Mouse (Mus musculus): ENCODE results near the gene Fras1. TPM values are rescaled to one million over a fixed set of nuclear protein-coding genes. Genes with fewer than 3 reads are reported as not detected.

Gene Fras1
- polyA plus RNA-seq, 1 experiment from 2014 or later, result 18.7 TPM

- H3K4me3 ChIP-seq (ENCODE audit: low read depth, low read length), result no peak overlapping the region
- no peaks in the 10 kb centered on the region for H3K4me1 ChIP-seq (replicated peaks; ENCODE audit: control insufficient read depth, insufficient read depth, low read length)
- no peaks in the 10 kb centered on the region for H3K9me3 ChIP-seq (ENCODE audit: control insufficient read depth, low read length)
- H3K4me2 ChIP-seq (ENCODE audit: low read depth, low read length, severe bottlenecking), result no peak overlapping the region
- WGBS, result 78% methylated on average over 3 of the region's 3 CpGs
- no peak overlapping the region for H3K27ac ChIP-seq (ENCODE audit: low read depth, low read length)
- H3K9ac ChIP-seq (ENCODE audit: low read length), result no peak overlapping the region
- no peaks in the 10 kb centered on the region for H3K27me3 ChIP-seq (ENCODE audit: control insufficient read depth, insufficient read depth, low read length)
- no peaks in the 10 kb centered on the region for H3K36me3 ChIP-seq (ENCODE audit: control insufficient read depth, insufficient read depth, low read length)
- no peak for DNase-seq (ENCODE audit: low spot score)
- no peak for ATAC-seq (replicated peaks; ENCODE audit: low FRiP score)
These were observed 47.8 kb downstream of the Fras1 start for GRCm38 (mm10) chr5:96421550-96421949.

GRCm38 (mm10) chr5:96422716-96423115 is 49.0 kb downstream of the Fras1 start:
- H3K36me3 ChIP-seq (ENCODE audit: control insufficient read depth, insufficient read depth, low read length), result no peaks in the 10 kb centered on the region
- H3K4me1 ChIP-seq (replicated peaks; ENCODE audit: control insufficient read depth, insufficient read depth, low read length), result no peaks in the 10 kb centered on the region
- H3K27me3 ChIP-seq (ENCODE audit: control insufficient read depth, insufficient read depth, low read length), result no peaks in the 10 kb centered on the region
- 90% methylated on average over 5 of the region's 5 CpGs for WGBS
- H3K4me3 ChIP-seq (ENCODE audit: low read depth, low read length), result no peak overlapping the region
- no peak overlapping the region for H3K9ac ChIP-seq (ENCODE audit: low read length)
- ATAC-seq (replicated peaks; ENCODE audit: low FRiP score), result no peak
- no peak for DNase-seq (ENCODE audit: low spot score)
- H3K9me3 ChIP-seq (ENCODE audit: control insufficient read depth, low read length), result no peaks in the 10 kb centered on the region
- H3K27ac ChIP-seq (ENCODE audit: low read depth, low read length), result no peak overlapping the region
- H3K4me2 ChIP-seq (ENCODE audit: low read depth, low read length, severe bottlenecking), result no peak overlapping the region

GRCm38 (mm10) chr5:96425391-96425790 is 51.6 kb downstream of the Fras1 start:
- Histone ChIP-seq H3K4me2 (ENCODE audit: low read depth, low read length, severe bottlenecking) (no peak overlapping the region), H3K27me3 (ENCODE audit: control insufficient read depth, insufficient read depth, low read length) (no peaks in the 10 kb centered on the region), H3K4me3 (ENCODE audit: low read depth, low read length) (no peak overlapping the region), H3K9ac (ENCODE audit: low read length) (no peak overlapping the region), H3K9me3 (ENCODE audit: control insufficient read depth, low read length) (no peaks in the 10 kb centered on the region), H3K36me3 (ENCODE audit: control insufficient read depth, insufficient read depth, low read length) (no peaks in the 10 kb centered on the region), H3K4me1 (replicated peaks; ENCODE audit: control insufficient read depth, insufficient read depth, low read length) (no peaks in the 10 kb centered on the region), H3K27ac (ENCODE audit: low read depth, low read length) (no peak overlapping the region)
- 93% methylated on average over 8 of the region's 8 CpGs for WGBS
- ATAC-seq (replicated peaks; ENCODE audit: low FRiP score) (no peak), DNase-seq (ENCODE audit: low spot score) (no peak)

- WGBS, result 85% methylated on average over 13 of the region's 13 CpGs
- Histone ChIP-seq H3K9me3 (ENCODE audit: control insufficient read depth, low read length) (no peaks in the 10 kb centered on the region), H3K4me3 (ENCODE audit: low read depth, low read length) (no peak overlapping the region), H3K27ac (ENCODE audit: low read depth, low read length) (no peak overlapping the region), H3K27me3 (ENCODE audit: control insufficient read depth, insufficient read depth, low read length) (no peaks in the 10 kb centered on the region), H3K9ac (ENCODE audit: low read length) (no peak overlapping the region), H3K36me3 (ENCODE audit: control insufficient read depth, insufficient read depth, low read length) (no peaks in the 10 kb centered on the region), H3K4me2 (ENCODE audit: low read depth, low read length, severe bottlenecking) (no peak overlapping the region), H3K4me1 (replicated peaks; ENCODE audit: control insufficient read depth, insufficient read depth, low read length) (no peaks in the 10 kb centered on the region)
- DNase-seq (ENCODE audit: low spot score) (no peak), ATAC-seq (replicated peaks; ENCODE audit: low FRiP score) (no peak)
These were observed 55.9 kb downstream of the Fras1 start for GRCm38 (mm10) chr5:96429532-96430141.

GRCm38 (mm10) chr5:96437870-96438269 is 64.1 kb downstream of the Fras1 start:
- Histone ChIP-seq H3K9me3 (ENCODE audit: control insufficient read depth, low read length) (no peaks in the 10 kb centered on the region), H3K9ac (ENCODE audit: low read length) (no peak overlapping the region), H3K4me1 (replicated peaks; ENCODE audit: control insufficient read depth, insufficient read depth, low read length) (no peaks in the 10 kb centered on the region), H3K4me3 (ENCODE audit: low read depth, low read length) (no peak overlapping the region), H3K36me3 (ENCODE audit: control insufficient read depth, insufficient read depth, low read length) (no peaks in the 10 kb centered on the region), H3K4me2 (ENCODE audit: low read depth, low read length, severe bottlenecking) (no peak overlapping the region), H3K27me3 (ENCODE audit: control insufficient read depth, insufficient read depth, low read length) (no peaks in the 10 kb centered on the region), H3K27ac (ENCODE audit: low read depth, low read length) (no peak overlapping the region)
- DNase-seq (ENCODE audit: low spot score) (no peak), ATAC-seq (replicated peaks; ENCODE audit: low FRiP score) (no peak)
- WGBS, result 92% methylated on average over 4 of the region's 4 CpGs

GRCm38 (mm10) chr5:96439811-96440210 is 66.1 kb downstream of the Fras1 start:
- Histone ChIP-seq H3K27me3 (ENCODE audit: control insufficient read depth, insufficient read depth, low read length) (no peaks in the 10 kb centered on the region), H3K36me3 (ENCODE audit: control insufficient read depth, insufficient read depth, low read length) (no peaks in the 10 kb centered on the region), H3K9me3 (ENCODE audit: control insufficient read depth, low read length) (no peaks in the 10 kb centered on the region), H3K4me1 (replicated peaks; ENCODE audit: control insufficient read depth, insufficient read depth, low read length) (no peaks in the 10 kb centered on the region), H3K4me3 (ENCODE audit: low read depth, low read length) (no peak overlapping the region), H3K4me2 (ENCODE audit: low read depth, low read length, severe bottlenecking) (no peak overlapping the region), H3K27ac (ENCODE audit: low read depth, low read length) (no peak overlapping the region), H3K9ac (ENCODE audit: low read length) (no peak overlapping the region)
- 93% methylated on average over 4 of the region's 4 CpGs for WGBS
- DNase-seq (ENCODE audit: low spot score), result no peak
- ATAC-seq (replicated peaks; ENCODE audit: low FRiP score), result no peak

GRCm38 (mm10) chr5:96447460-96447859 is 73.7 kb downstream of the Fras1 start:
- no peaks in the 10 kb centered on the region for H3K9me3 ChIP-seq (ENCODE audit: control insufficient read depth, low read length)
- 92% methylated on average over 7 of the region's 7 CpGs for WGBS
- no peak overlapping the region for H3K27ac ChIP-seq (ENCODE audit: low read depth, low read length)
- no peaks in the 10 kb centered on the region for H3K27me3 ChIP-seq (ENCODE audit: control insufficient read depth, insufficient read depth, low read length)
- no peak overlapping the region for H3K4me2 ChIP-seq (ENCODE audit: low read depth, low read length, severe bottlenecking)
- H3K9ac ChIP-seq (ENCODE audit: low read length), result no peak overlapping the region
- DNase-seq (ENCODE audit: low spot score) (no peak), ATAC-seq (replicated peaks; ENCODE audit: low FRiP score) (no peak)
- no peak overlapping the region for H3K4me3 ChIP-seq (ENCODE audit: low read depth, low read length)
- H3K4me1 ChIP-seq (replicated peaks; ENCODE audit: control insufficient read depth, insufficient read depth, low read length), result no peaks in the 10 kb centered on the region
- no peaks in the 10 kb centered on the region; the same call in 1 of the 2 replicates for H3K36me3 ChIP-seq (ENCODE audit: control insufficient read depth, insufficient read depth, low read length)

GRCm38 (mm10) chr5:96452027-96452426 is 78.3 kb downstream of the Fras1 start:
- H3K4me2 ChIP-seq (ENCODE audit: low read depth, low read length, severe bottlenecking), result no peak overlapping the region
- DNase-seq (ENCODE audit: low spot score), result no peak
- no peaks in the 10 kb centered on the region for H3K4me1 ChIP-seq (replicated peaks; ENCODE audit: control insufficient read depth, insufficient read depth, low read length)
- 83% methylated on average over 1 of the region's 1 CpGs for WGBS
- no peaks in the 10 kb centered on the region for H3K27me3 ChIP-seq (ENCODE audit: control insufficient read depth, insufficient read depth, low read length)
- no peak for ATAC-seq (replicated peaks; ENCODE audit: low FRiP score)
- no peaks in the 10 kb centered on the region for H3K9me3 ChIP-seq (ENCODE audit: control insufficient read depth, low read length)
- H3K9ac ChIP-seq (ENCODE audit: low read length), result no peak overlapping the region
- no peak overlapping the region for H3K27ac ChIP-seq (ENCODE audit: low read depth, low read length)
- no peaks in the 10 kb centered on the region; the same call in 1 of the 2 replicates for H3K36me3 ChIP-seq (ENCODE audit: control insufficient read depth, insufficient read depth, low read length)
- no peak overlapping the region for H3K4me3 ChIP-seq (ENCODE audit: low read depth, low read length)

- no peaks in the 10 kb centered on the region; the same call in 1 of the 2 replicates for H3K36me3 ChIP-seq (ENCODE audit: control insufficient read depth, insufficient read depth, low read length)
- no peaks in the 10 kb centered on the region for H3K27me3 ChIP-seq (ENCODE audit: control insufficient read depth, insufficient read depth, low read length)
- no peak for DNase-seq (ENCODE audit: low spot score)
- H3K9ac ChIP-seq (ENCODE audit: low read length), result no peak overlapping the region
- 94% methylated on average over 5 of the region's 5 CpGs for WGBS
- H3K4me1 ChIP-seq (replicated peaks; ENCODE audit: control insufficient read depth, insufficient read depth, low read length), result no peaks in the 10 kb centered on the region
- no peaks in the 10 kb centered on the region for H3K9me3 ChIP-seq (ENCODE audit: control insufficient read depth, low read length)
- H3K4me3 ChIP-seq (ENCODE audit: low read depth, low read length), result no peak overlapping the region
- H3K27ac ChIP-seq (ENCODE audit: low read depth, low read length), result no peak overlapping the region
- no peak for ATAC-seq (replicated peaks; ENCODE audit: low FRiP score)
- no peak overlapping the region for H3K4me2 ChIP-seq (ENCODE audit: low read depth, low read length, severe bottlenecking)
These were observed 79.6 kb downstream of the Fras1 start for GRCm38 (mm10) chr5:96453386-96453785.
